Mouse (Mus musculus) c-Kit-positive CD71-positive TER-119-negative erythroid progenitor cells, embryonic 14.5 days (primary cell): ENCODE data around the gene Dnah14.
"Not testable (repeated sequence)": the region's sequence is repeated elsewhere in the genome, so short reads cannot be mapped to it uniquely, and the experiment has no call there.

Experiments
- DNase-seq: peaks from one replicate; pipeline ENCODE4 v3.0.0-alpha.2; 2013; ENCODE audit warnings: low read depth

Gene Dnah14

DNA sequence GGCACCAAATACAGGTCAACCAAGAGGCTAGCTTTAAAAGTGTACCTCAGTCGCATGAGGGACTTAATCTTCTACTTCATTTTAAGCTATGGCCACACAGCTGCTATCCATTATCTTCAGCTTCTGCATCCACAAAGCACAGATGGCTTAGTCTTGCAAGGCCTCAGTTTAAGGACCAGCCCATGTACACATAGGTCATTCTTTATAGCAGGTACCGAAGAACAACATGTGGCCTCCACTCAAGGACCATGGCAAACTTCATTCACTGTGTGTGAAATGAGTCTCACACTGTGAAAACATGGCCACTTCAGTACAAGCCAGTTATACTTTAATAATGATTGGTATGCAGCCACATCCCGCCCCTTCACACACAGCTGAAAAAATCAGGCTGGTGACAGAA lies 34.8 kb downstream of the Dnah14 start:
- DNase-seq, result no peak

DNA sequence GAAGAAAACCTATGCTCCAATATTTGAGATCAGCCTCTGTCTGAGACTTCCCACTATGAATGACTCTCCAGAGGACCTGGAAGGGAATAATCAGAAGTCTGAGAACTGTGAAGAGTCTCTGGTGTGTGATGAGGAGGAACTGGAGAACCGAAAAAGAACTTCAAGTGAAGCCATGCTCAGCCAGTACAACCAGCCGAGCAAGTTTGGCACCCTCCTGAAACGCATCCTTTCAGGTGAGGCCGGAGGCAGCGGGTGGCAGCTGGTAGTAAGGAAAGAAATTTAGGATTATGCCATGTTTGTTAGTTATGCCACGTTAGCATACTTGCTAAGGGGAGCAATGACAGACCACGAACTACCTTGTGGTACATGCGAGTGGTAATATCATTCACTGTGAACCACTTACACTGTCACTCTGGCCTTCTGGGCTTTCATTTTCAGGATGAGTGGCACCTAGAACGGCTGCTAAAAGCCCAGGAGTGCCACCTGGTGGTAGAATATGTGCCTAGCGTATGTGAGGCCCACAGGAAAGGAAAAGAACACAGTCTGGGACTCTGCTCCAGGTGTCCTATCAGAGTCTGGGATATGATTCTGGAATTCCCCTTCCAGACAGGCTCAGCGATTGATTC lies 39.6 kb downstream of the Dnah14 start:
- DNase-seq, result peak; percentile 39

DNA sequence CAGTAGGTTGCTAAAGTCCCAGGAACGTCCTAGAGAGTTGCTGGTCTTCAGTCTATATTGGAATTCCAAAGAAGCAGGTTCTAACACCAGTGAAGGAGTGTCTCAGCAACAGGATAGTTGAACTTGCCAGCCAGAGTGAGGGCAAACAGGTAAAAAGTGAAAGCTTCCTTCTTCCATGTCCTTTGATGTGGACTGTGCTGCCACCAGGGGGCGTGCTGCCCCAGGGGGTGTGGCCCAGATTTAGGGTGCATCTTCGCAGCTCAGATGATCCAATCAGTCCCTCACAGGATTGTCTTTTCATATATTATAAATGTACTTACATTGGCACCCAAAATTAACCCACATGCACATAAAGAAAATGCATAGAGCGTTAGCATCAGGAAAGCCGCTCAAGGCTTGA lies 41.0 kb downstream of the Dnah14 start:
- DNase-seq, result peak; percentile 25

DNA sequence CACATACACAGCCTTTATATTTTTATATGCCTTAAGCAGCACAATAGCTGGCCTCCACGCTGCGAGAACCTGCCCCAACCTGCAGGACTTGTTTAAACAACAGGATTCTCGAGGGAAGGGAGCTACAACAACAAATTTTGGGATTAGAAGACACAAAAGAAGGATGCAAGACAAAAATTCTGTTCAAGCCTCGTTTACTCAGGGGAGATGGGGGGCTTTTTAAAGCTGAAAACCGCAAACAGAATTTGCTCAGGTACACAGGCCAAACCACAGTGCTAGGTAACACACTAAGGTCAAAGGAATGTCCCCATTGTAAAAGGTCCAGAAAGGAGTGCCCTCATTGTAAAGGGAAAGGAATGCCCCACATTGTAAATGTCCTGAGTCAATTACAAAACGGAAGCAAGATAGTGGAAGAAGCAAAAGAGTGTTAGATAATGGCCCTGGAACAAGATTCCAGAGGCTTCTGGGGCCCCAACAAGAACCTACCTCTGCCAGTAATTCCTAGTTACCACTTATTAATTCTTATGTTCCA lies 46.9 kb downstream of the Dnah14 start:
- no peak for DNase-seq

DNA sequence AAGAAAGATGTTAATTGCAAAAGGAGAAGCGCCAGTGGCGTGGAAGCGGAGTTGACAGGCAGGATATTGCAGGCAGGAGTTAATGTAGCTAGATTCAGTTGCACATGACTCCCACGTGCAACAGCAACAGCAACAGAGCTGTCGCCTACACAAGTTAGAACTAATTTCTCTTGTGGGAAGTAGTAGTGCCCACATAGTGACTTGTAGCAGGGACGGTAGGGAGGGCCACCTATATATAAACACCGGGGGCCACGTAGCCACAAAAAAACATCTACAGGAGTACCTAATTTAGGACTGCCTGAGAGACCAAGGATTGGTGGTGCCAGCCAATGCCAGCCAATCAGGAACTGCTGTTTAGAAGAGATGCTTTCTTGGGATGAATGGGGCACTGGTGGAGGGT lies 48.5 kb downstream of the Dnah14 start:
- DNase-seq, result no peak

DNA sequence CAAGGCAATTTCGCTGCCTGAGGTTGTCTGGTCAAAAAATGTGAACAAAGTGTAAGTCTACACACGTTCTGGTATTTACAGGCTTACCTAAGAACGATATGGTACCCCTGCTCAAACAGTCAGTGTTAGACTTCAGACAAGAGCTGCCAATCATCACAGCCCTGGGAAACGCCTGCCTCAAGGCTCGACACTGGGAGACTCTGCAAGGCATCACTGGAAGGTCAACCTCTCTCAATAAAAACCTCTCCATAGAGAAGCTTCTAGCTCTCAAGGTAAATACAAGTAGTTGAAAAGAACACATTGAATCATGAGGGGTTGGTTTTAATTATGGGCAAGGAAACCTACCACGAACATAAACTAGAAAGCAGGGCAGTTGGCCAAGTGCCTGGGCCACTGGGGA lies 51.9 kb downstream of the Dnah14 start:
- DNase-seq, result no peak

DNA sequence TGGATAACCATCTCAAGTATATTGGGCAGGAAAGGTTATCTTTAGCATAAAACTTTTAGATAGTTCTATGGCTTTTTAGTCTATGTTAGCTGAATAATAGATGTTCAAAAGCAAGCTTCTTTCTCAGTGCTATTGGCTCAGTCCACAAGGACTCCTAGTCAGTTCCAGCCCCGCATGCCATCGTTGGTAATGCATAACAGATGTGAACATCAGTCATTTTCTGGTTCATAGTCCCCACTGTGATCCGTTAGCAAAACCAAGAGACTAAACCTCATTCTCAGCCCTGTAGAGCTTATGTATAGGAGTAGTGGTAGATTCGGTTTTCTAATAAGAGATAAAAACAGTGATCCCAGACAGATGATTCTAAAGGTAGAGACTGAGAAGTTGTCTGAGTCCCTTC lies 55.0 kb downstream of the Dnah14 start:
- DNase-seq, result no peak

DNA sequence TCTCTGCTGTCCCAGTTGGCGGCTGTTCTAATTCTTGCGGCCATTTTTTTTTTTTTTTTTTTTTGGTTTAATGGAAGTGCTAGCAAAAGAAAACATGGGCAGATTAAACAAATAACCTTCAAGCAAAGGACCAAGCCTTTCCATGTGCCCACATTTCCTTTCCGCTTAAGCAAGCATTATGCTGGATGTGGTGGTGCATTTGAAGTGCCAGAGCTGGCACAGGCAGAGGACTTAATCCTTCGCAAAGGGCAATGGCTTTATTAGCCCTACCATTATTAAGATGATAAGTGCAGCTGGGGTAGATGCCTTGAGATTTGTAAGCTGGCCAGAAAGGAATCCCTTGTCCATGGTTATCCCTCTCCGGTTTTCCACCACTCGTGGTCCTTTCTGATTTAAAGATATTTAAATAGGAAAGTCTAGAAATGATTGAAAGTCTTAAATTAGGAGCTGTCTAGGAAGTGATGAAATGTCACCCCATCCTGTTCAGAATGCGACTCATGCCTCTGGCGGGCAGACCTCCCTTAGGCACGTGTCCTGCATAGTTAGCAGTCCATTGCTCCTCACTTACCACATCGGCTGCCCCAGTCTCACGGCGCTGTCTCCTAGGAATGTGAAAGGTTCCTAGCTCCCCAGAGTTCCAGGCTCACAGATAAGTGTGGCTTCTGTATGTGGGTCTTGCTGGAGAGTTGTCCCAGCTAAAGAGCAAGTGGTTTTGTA lies 61.8 kb downstream of the Dnah14 start:
- DNase-seq, result no peak

DNA sequence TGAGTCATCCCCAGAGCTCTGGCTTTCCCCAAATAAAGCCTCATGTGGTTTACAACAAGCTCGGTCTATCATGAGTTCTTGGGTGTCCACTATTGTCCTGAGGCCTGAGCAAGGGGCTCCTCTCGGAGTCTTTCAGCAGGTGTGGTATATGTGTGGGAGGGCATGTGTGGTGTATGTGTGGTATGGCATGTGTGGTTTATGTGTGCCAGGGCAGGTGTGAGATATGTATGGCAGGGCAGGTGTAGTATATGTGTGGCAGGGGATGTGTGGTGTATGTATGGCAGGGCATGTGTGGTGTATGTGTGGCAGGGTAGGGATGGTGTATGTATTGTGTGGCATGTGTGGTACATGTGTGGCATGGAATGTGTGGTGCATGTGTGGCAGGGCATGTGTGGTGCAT lies 64.0 kb downstream of the Dnah14 start:
- no peak for DNase-seq

DNA sequence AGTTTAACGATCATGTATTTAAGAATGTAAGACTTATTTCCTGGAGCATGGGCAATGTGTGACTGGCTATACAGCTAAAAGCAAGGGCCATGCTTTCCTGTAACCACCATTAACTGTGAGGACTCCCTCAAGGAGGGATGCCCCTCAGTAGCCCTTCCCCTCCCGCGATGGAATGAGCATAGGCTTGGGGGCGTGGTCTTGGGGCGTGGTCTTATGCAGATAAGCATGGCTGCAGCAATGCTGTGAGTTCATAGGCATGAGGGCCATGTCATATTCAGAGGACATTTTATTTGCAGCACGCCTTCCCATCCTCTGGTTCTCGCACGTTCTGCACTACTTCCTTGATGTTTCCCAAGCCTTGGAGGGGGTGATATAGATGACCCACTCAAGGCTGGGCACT lies 71.1 kb downstream of the Dnah14 start:
- DNase-seq, result no peak

DNA sequence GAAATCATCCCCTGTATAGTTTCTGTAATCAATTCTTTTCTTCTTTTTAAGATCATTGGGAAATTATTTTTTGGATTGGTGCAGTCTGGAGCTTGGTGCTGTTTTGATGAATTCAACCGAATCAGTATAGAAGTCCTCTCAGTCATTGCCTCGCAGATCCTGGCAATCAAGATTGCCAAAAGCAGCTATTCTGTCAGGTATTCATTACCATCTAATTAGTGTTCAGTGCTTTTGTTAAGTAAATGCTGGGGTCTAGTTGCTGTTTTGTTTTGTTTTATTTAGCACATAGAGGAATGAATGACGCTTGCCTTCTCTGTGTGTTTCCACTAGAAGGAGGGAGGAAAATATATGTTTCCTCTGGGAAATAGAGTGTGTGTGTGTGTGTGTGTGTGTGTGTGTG lies 77.1 kb downstream of the Dnah14 start:
- DNase-seq, result no peak

DNA sequence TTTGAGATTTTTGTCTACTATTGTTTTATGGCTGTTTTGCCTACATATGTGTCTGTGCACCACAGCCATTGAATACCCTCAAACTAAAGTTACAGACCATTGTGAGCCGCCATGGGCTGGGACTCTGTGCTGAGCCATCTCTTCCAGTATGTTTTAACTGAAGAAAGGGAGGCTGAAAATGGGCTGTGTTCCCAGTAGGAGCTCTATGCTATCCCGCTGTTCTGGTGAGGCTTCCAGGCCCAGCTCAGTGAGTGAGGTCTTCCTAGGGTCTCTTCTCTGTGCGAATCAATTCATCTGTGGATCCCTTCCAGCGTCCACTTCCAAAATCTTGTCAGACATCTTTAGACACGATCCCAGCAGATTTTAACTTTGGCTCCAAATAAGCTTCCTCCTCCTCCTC lies 80.1 kb downstream of the Dnah14 start:
- DNase-seq, result no peak

DNA sequence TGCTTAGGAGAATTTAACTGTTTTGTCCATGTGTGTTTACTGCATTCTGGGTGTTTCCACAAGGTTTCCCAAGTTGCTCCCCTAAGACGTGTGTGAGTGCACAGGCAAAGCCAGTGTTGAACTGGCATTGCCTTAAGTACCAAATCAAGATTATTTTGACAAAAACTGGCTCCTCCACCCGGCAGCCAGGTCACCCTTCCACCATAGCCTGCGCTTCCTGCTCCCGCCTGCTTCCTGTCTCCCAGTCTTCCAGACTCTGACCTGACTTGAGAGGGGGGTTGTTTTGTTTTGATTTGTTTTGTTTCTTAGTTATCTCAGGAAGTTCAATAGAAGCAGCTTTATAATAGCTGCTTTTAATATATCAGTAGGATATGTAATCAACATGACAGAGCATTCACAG lies 90.4 kb downstream of the Dnah14 start:
- no peak for DNase-seq

DNA sequence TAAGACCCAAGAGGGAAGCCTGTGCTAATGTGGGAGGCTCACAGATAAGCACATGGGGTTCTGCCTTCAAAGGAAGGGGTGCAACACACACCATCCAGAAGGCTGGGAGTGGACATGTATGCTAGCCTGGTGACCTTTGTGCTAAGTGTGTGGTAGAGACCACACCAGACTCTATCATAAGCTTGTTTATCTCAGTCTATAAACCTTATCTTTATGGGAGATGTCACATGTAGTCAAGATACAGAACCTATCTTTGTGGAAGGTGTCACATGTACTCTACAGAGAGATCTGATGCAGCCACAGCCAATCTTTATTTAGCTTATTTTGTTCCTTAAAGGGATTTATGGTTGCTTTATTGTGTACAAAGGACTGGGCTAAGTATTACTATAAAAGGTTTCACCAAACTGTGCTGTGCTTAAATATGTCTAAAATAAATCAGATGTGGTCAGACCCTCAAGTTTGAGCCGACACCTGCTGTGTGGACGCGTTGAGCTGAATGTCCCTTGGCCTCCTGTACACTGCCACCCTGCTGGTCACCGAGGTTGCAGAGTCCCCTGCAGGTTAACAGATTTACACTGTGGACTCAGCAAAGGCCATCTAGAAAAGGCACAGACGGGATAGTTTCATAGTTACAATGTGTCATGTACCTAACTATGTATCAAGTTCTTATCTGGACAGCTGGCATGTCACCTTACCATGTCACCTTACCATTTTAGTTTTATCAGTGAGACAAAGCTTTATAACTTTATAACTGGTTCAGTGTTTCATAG lies 118.6 kb downstream of the Dnah14 start:
- DNase-seq, result no peak

DNA sequence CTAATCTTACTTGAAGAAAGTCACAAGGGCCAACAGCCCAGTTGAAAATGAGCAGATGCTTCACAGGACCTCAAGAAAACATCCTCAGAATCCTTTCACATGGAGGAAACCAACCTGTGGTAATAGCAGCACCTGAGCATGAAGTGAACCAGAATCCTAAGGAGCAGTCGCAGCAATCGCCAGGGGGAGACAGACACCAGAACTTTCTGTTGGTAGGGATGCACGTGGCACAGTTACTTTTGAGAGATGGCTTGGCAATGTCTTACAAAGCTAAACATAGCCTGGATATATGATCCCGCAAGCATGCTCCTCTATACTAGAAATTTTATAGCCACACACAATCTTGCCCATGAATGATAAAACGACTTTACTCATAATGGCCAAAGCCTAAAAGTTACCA lies 152.3 kb downstream of the Dnah14 start:
- DNase-seq, result no peak

DNA sequence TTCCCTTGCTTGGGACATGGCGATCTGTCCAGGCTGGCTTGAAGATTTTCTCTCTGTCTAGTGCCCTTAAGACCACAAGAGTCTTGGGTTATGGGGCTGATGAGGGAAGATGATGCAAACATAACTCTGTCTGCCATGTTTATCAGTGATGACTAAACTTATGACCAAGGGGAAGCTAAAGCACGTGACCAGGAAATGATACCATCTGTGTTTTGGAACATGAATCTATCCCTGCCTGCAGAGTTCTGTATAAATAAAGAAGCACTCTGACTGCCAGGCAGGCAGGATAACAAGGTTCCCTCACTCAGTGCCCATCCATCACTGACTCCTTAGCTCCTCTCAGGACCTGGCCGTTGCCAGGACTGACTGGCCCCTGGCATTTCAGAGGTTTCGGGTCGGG lies 157.2 kb downstream of the Dnah14 start:
- DNase-seq, result no peak

DNA sequence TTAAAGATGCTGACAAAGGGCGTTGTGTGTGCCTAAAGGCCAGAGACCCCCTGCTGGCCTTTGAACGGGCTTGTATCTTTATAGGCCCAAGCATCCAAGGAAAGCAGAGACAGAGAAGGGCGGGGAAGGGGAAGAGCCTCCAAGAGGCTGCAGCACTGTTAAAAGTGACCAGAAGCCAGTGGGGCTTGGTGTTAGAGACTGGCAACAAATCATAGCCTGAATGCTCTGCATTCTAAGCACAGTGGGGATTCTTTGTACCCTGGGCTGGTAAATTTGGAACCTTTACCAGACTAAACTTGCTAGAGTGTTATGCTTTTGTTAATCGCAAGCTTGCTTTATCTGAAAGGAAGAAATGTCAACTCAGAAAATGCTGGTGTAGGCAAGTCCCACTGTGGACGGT lies 163.9 kb downstream of the Dnah14 start:
- DNase-seq, result no peak

DNA sequence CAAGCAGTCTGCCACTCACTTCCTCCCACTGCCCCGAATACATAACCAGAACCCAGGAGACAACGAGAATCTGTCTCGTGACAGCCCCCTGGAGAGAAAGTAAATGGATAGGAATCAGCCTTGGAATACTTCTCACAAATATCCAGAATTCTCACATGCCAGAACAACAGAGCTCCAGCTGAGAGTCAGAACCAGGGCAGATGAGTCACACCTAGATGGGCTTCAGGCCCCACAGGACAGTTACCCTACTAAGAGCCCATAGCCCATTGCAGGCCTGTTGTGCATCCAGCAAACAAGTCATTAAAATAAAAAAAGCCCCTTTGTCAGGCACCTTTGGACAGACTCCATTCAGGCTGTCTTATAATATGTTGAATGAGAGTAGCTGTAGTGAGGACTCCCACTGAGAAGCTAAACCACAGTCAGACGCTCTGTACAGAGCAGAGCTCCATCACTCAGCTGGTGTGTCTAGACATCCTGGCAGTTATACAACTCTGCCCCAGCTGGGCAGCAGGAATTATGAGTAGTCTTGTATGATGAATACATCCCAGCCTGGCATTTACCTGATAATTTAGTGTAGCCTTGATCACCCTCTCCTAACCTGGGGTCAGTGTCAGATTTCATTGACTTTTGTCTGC lies 166.0 kb downstream of the Dnah14 start:
- no peak for DNase-seq

DNA sequence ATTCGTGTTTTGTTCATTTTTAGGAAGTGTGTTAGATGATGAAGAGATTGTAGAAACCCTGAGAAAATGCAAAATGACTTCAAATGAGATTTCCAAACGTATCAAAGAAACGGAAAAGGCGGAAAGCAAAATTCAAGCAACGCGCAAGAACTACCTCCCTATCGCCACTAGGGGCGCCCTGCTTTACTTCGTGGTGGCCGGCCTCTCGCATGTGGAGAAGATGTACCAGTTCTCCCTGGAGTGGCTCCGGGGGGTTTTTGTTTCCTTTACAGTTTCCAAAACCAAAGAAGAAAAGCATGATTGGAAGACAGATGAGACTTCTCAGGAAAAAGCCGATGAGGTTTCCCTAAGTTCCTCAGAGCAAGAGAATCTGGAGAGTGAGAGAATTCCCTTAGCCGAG lies 193.0 kb downstream of the Dnah14 start:
- DNase-seq, result no peak

DNA sequence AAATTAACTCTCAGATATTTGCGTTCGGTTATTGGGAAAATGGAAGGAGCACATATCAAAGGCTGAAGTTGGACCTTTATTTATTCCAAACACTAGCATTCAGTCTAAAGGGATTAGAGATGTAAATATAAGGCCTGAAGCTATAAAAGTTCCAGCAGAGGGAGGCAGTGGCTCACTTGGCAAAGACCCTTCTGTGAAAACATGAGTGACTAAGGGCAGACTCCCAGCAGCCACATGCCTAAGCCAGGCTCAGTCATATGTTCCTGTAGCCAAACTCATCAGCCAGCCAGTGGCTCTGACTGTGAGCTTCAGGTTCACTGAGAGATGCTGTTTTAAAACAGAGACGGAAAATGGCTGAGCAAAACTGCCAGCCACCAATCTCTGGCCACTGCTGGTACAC lies 195.5 kb downstream of the Dnah14 start:
- no peak for DNase-seq

DNA sequence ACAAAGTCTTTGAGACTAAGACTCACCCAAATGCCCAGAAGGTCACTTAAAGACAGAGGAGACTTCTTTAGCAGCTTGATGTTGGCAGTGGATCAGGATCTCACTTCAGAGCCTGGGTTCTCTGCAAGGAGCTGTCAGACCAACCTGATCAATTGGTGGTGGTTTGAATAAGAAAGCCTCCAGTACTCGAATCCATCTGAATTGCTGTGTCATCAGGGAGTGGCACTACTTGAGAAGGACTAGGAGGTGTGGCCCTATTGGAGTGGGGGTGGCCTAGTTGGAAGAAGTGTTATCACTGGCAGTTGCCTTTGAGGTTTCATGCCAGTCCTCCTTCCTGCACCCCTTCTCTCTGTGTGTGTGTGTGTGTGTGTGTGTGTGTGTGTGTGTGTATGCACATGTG lies 200.2 kb downstream of the Dnah14 start:
- no peak for DNase-seq

DNA sequence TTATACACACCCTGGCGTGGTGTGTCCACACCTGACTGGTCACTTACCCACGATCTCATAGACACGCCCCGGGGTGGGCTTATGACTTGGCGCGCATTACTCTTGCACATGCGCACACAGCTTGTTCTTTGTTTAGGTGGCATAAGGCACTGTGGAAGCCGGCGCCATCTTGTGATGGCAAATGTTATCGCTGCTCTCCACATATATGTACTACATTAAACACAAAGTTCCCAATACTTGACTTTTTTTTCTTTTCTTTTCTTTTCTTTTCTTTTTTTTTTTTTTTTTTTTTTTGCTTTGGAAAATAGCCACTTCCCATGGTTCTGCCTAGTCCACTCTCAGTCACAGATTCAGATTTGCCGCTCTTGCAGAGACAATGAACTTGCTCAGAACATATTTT lies 206.2 kb downstream of the Dnah14 start:
- DNase-seq, result not testable (repeated sequence)

DNA sequence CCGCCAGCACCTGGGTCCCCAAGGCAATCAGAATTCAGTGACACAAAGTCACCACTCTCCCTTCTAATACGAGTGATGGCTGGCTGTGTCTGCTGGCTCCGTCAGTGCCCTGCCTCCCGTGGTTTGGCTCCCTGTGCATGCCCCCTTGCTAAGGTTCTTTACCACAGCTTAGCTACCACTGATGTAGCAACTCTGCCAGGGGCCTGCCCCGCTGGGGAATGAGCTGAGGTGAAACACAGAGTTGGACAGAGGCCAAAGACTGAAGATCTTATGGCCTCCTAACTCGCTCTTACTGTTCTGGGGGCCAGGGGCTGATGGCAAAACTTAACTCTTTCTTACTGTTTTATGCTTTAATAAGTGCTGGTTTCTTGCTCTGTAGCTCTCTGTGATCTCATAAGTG lies 213.6 kb downstream of the Dnah14 start:
- no peak for DNase-seq
